In genomic region chr13:97130413-97130812, GRCm38 (mm10) we compare ENCODE assay signal across 1 mouse cellular context. TPM values are rescaled to one million over a fixed set of nuclear protein-coding genes. Genes with fewer than 3 reads are reported as not detected.
"Had no signal": no experiment of that assay in that cellular context is flagged by ENCODE, and none has a peak within 500 bp of the region (broad histone marks: within the 10 kb centered on the region; RNA-seq: fewer than 3 reads in every experiment).

No protein-coding gene starts in this region.

RNA-seq across cellular contexts. Expression of gene Gm6169, which starts 31.4 kb away (rescaled TPM):
- total RNA-seq: layer of hippocampus, adult 2 months had no signal
